Mouse (Mus musculus) ovary, adult 10 weeks (tissue): ENCODE measurements around the gene Gm10600. TPM values are rescaled to one million over a fixed set of nuclear protein-coding genes. Genes with fewer than 3 reads are reported as not detected.

ENCODE experiments used
- polyA plus RNA-seq: library from polyadenylated mRNA; stranded (reverse); fragments of 350-450 nt; fragmentation: Illumina TruSeq; extraction: RNeasy Lipid Tissue Mini Kit (QIAGEN cat#74804); gene quantifications from one replicate; pipeline ENCODE4 v1.2.3, GENCODE M21; 2014

Gm10600 gene
- polyA plus RNA-seq: 1.3 TPM

GRCm38 (mm10) chr4:42240339-42240738, at the start of gene Gm10600:
Gm10600 (plus strand) TSS chr4:42240639.

GRCm38 (mm10) chr4:42255467-42255866, 15.0 kb downstream of the Gm10600 start, which contains the start of gene Ccl21b:
Ccl21b (plus strand) TSS chr4:42255767.

Other genes starting within 250 kb of the Gm10600 start
- gene Gm21093, start 205.9 kb upstream of the Gm10600 start, polyA plus RNA-seq: not detected
- gene Gm3893, start 149.4 kb upstream of the Gm10600 start, polyA plus RNA-seq: not detected
- gene Gm13304, start 125.8 kb upstream of the Gm10600 start, polyA plus RNA-seq: 1.3 TPM
- gene Gm13306, start 87.2 kb upstream of the Gm10600 start, polyA plus RNA-seq: not detected
- gene Gm13305, start 72.0 kb upstream of the Gm10600 start, polyA plus RNA-seq: not detected
- 6.1 TPM for gene Ccl21b, start 15.1 kb downstream of the Gm10600 start, polyA plus RNA-seq
- not detected for gene Gm21953, start 53.6 kb downstream of the Gm10600 start, polyA plus RNA-seq
- not detected for gene Fam205a3, start 77.7 kb downstream of the Gm10600 start, polyA plus RNA-seq
- gene Gm21586, start 198.7 kb downstream of the Gm10600 start, polyA plus RNA-seq: not detected
- gene Gm2163, start 226.1 kb downstream of the Gm10600 start, polyA plus RNA-seq: 0.20 TPM